Mouse (Mus musculus) frontal cortex, postnatal 36 days (tissue): Measurements from ENCODE around the gene Whrn.

ENCODE experiments used
- DNase-seq, 2 experiments: peaks; one replicate each; pipeline ENCODE4 v3.0.0; 2022; ENCODE audit warnings: low spot score in 2 of 2

Gene Whrn

DNA sequence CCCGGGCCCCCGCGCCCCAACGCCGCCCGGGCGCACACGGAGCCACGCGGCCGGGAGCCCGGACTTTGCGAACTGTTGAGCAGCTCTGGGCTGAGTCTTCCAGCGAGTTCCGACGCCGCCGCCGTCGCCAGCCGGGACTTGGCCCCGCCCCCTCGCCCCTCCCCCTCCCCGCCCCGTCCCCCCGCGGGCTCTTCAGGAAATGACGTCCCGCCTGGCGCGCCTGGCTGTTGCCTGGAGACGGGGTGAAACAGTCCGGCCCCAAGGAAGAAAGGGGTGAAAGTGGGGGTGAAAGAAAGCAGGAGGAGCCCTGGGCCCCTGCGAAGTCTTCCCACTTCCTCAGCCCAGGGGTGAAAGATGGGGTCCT lies at the start of gene Whrn:
Whrn (minus strand) TSS at position 77 of the 364 bp plus-strand sequence.
- DNase-seq: peak in 1 of 2 experiments; percentile 35

DNA sequence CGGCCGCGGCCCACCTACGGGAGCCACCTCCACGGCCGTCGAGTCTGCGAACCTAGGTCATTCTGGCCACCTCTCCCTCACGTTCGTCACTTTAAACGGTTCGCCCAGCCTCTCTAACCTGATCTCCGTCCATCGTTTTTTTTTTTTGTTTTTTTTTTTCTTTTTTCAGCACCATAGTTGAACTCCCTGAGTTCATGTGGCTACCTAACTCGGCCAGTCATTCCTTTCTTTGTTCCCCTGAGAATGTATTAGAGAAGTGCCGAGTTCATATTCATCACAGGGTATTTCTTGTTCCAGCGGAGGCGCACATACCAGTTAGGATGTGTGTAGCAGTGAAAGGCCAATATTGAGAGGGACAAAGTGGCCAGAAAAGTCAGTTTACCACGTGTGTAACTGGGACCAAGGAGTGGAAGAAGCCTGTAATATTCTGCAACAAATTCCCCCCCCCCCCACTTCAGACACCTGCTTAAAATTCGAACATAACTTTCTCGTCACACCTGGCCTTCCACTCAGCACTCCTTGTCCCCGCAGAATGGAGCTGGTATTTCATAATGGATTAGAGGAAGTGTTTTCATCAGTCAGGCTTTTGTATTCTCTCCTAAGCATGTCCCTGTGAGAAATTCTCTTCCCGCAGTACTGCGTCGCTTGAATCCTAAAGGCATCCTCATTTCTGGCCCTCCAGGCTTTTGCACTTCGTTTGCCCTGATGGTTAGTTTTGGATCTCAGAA lies 49.6 kb upstream of the Whrn start:
- DNase-seq: no peak

- DNase-seq: peak; percentile 92 to 95
Observed at GRCm38 (mm10) chr4:63544494-63545230, 48.9 kb upstream of the Whrn start, which contains the start of gene Atp6v1g1. Gene Atp6v1g1 (plus strand): TSS chr4:63544772.

- DNase-seq: peak; percentile 32 to 36
Observed at GRCm38 (mm10) chr4:63543746-63544493, 48.1 kb upstream of the Whrn start.

DNA sequence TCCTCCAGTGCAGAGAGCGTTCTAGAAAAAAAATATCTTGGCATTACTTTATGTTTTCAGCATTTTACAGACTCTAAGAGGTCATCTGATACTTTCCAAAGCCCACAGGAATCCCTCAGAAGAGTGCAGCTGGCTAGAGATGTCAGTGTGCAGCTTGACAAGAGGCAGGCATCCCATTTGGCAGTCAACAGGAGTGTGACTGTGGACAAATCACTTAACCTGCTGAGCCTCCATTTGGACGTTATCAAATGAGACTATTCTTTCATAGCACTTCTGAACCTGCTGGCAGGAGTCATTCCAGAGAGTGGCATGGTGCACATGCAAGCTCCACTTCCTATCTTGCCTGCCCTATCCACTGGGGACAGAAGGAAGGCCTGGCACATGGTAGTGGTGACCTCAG lies 46.4 kb upstream of the Whrn start:
- no peak for DNase-seq

- no peak for DNase-seq
Observed at GRCm38 (mm10) chr4:63537602-63538001, 41.8 kb upstream of the Whrn start.

DNA sequence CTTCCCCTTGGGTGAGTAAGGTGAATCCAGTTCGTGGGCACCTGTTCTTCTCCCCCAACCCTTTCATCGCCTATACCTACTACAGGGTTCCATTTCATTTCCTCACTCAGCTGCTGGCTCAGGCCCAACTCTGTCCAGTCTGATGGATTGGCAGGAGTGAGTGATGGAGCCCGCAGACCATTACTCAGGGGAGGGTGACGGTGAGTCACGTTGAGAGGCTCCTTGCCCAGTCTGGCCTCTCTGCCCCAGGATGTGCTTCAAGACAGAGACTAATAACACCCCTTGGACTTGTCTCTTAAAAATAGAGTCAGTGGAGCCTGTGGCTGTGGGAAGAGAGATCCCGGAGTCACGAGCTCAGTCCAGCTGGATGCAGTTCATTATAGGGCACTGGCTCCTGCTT lies 34.6 kb upstream of the Whrn start:
- no peak for DNase-seq

- DNase-seq: peak; percentile 51 to 74
Observed at GRCm38 (mm10) chr4:63528946-63529345, 33.2 kb upstream of the Whrn start.

DNA sequence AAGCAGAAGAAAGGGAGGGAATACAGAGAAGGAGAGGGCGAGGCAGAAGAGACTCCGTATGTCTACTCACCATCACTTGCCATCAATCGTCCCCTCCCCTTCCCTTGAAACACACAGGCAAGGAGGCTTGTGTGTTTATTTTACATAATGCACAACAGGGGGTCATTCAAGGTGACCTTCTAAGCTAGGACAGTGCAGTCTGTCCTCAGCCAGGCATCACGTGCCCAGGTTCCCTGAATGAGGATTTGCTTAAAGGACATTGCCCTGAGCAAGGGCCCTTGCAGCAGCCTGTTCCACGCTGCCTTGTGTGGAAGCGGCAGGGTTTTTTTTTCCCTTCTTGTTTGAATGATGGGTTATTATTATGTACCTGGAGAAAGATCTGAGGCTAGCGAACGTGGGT lies 29.7 kb upstream of the Whrn start:
- no peak for DNase-seq

GRCm38 (mm10) chr4:63521813-63522419 lies 26.1 kb upstream of the Whrn start:
- DNase-seq: no peak

DNA sequence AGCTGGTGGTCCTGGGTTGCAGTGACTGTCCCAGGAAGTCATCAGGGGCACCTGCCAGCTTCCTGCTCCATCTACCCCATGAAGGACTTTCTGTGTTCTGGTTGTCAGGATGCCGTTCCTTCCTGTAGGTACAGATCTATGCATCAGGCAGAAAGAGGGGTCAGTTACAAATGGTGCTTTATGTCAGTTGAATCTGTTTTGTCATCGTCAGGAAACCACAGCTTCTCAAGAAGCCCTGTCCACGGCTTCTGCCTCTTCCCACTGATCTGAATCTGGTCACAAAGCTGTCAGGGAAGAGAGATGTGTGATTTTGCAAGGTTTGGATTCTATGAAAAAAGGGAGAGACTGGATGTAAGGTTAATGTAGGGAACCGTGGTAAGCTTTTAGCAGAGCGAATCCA lies 19.2 kb upstream of the Whrn start:
- no peak for DNase-seq

DNA sequence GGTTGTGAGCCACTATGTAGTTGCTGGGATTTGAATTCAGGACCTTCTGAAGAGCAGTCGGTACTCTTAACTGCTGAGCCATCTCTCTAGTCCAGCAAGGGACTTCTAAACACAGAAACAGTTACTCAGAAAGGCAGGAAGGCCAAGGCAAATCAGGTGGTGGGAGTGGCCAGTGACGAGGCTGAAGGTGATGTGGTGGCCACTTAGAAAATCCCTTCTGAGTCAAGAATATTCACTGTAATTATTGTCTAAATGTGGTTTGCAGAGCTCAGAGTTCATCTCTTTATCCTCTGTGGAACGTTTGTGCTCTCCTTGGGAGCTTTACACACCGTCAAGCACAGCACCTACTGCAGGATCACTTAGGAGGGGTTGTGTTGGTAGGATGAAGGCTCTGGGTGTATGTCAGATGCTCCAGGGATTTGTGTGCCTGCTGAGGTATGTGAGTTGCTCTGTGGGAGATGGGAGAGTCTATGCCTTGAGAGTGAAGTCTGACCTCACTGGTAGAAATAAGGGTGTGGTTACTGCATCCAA lies 18.7 kb upstream of the Whrn start:
- no peak for DNase-seq

DNA sequence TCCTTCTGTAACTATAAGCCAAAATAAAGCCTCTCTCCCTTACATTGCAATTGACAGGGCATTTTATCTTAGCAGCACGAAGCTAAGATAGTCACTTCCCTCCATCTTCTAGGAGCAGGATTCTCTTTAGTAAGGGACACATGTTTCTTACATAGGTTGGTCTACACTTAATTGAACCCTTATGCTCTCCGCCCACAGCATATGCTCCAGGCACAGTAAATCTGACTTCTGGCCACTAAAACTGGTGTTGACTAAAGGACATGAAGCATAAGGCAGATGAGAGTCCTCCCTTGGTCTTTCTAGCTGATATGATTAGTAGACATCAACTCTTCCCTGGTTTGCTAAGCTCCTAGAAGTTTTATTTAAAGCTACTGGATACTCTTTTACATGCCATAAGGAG lies 17.1 kb upstream of the Whrn start:
- DNase-seq: no peak

GRCm38 (mm10) chr4:63508232-63508631 lies 12.4 kb upstream of the Whrn start:
- peak; percentile 57 to 70 for DNase-seq

DNA sequence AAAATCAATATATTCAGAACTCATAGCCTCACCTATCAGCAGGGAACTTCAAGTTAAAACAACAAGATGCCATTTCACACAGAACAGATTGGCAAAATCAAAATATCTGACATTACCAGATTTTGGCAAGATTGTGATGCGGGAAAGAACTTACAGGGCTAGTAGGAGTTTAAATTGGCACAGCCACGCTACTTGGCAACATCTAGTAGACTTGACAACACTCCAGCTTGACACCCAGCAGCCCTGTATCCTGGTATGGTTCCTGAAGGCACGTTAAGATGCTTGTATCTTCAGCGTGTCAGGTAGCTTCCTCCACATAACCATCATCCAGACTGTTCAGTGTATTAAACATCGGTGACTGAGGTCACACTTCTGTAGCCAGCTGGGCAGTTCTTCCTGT lies 11.7 kb upstream of the Whrn start:
- peak in 1 of 2 experiments; percentile 18 for DNase-seq

GRCm38 (mm10) chr4:63503949-63504348 lies 8.2 kb upstream of the Whrn start:
- DNase-seq: no peak

GRCm38 (mm10) chr4:63501050-63501449 lies 5.3 kb upstream of the Whrn start:
- DNase-seq: no peak

GRCm38 (mm10) chr4:63498346-63498745 lies 2.6 kb upstream of the Whrn start:
- DNase-seq: no peak

GRCm38 (mm10) chr4:63496312-63496711 lies 521 bp upstream of the Whrn start:
- DNase-seq: no peak

DNA sequence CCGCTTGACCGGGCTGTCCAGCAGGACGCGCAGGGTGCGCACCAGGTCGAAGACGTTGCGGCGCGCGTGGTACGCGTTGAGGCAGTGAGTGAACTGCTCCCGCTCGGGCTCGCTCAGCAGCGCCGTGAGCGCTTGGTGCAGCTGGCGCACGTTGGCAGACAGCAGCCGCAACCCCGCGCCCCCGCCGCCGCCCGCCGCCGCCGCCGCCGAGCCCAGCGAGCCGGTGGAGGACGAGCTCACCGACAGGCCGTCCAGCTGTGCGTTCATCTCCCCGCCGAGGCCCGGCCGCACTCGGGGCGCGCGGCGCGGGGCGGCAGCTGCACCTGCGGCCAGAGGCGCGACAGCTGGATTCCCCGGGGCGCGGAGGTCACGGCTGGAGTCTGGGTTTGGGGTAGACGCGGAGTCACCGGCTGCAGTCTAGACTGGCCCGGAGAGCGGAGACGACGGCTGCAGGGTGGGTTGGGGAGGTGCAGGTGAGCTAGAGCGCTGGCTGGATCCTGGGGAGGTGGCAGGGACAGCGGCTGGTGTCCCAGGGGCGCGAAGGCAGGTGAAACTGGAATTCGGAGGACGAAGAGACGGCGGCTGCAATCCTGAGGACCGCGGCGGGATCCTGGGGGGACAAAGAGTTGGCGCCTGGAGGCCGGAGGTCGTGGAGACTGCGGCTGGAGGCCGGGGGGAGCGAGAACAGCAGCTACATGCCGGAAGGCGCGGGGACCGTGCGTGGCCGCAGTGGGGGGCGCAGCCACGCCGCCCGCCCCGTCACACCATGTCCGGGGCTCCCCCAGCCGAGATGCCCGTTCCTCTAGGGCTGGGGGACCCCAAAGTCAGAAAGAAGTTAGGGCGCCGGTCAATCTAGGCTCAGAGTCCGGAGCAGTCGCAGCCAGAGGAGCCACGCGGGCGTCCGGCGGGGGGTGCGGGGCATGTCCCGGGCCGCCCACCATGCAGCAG lies 550 bp downstream of the Whrn start:
- DNase-seq: peak in 1 of 2 experiments; percentile 41
